Mouse (Mus musculus) stomach, embryonic 16.5 days (tissue): ENCODE measurements around the gene Ubiad1. TPM values are rescaled to one million over a fixed set of nuclear protein-coding genes. Genes with fewer than 3 reads are reported as not detected.

ENCODE experiments used
- ATAC-seq: fragments of 200-750 bp; cut with Nextera tagmentation; 2 replicates; pipeline ENCODE4 v1.8.0; 2017; ENCODE audit warnings: moderate number of reproducible peaks, moderate TSS enrichment; ENCODE audit not compliant: insufficient read depth, low FRiP score
- H3K27ac ChIP-seq: fragments of 300-500 bp; sonication (generic); 2 replicates; pipeline ENCODE4 v1.5.1; 2014; ENCODE audit warnings: low read length
- H3K27me3 ChIP-seq: fragments of 300-500 bp; sonication (generic); 2 replicates; pipeline ENCODE4 v1.6.1; 2014; ENCODE audit warnings: low read length, control low read depth, mixed read lengths; ENCODE audit not compliant: control insufficient read depth, insufficient read depth
- H3K36me3 ChIP-seq: fragments of 300-500 bp; sonication (generic); 2 replicates; pipeline ENCODE4 v1.6.1; 2014; ENCODE audit warnings: low read length; ENCODE audit not compliant: control insufficient read depth, insufficient read depth
- H3K4me1 ChIP-seq: fragments of 300-500 bp; sonication (generic); 2 replicates; pipeline ENCODE4 v1.6.1; 2014; ENCODE audit warnings: low read length, control low read depth, mixed read lengths; ENCODE audit not compliant: control insufficient read depth, insufficient read depth
- H3K4me2 ChIP-seq: fragments of 300-500 bp; sonication (generic); 2 replicates; pipeline ENCODE4 v1.6.1; 2014; ENCODE audit warnings: low read depth, low read length, mixed read lengths
- H3K4me3 ChIP-seq: fragments of 300-500 bp; sonication (generic); replicated peaks from 2 replicates; pipeline ENCODE4 v1.5.1; 2014; ENCODE audit warnings: mild to moderate bottlenecking, low read length
- H3K9ac ChIP-seq: fragments of 300-500 bp; sonication (generic); 2 replicates; pipeline ENCODE4 v1.6.1; 2014; ENCODE audit warnings: low read length
- H3K9me3 ChIP-seq: fragments of 300-500 bp; sonication (generic); replicated peaks from 2 replicates; pipeline ENCODE4 v1.6.1; 2016; ENCODE audit warnings: low read length, control low read depth; ENCODE audit not compliant: control insufficient read depth
- WGBS: fragments of 180-500 bp; shearing (Covaris S2); extraction: QIAGEN DNeasy Blood & Tissue Kit; methylation state at CpG from one replicate; pipeline ENCODE4 v1.1.7; 2014; 5-methylcytosine and 5-hydroxymethylcytosine counted together
- polyA plus RNA-seq: library from polyadenylated mRNA; unstranded; fragments of >200 nt; fragmentation: Nextera tagmentation; extraction: Ambion mirVana; gene quantifications from 2 replicates; pipeline ENCODE4 v1.2.1, GENCODE M21; 2015

Ubiad1 gene
- polyA plus RNA-seq, 1 experiment from 2014 or later, result 20.0 TPM

GRCm38 (mm10) chr4:148417559-148417958 lies 27.0 kb downstream of the Ubiad1 start:
- H3K4me3 ChIP-seq, result no peak overlapping the region
- WGBS, result 63% methylated on average over 6 of the region's 6 CpGs
- no peaks in the 10 kb centered on the region for H3K9me3 ChIP-seq
- no peak overlapping the region for H3K4me2 ChIP-seq
- no peak for ATAC-seq
- H3K27me3 ChIP-seq, result peaks cover 19% of the 10 kb centered on the region
- no peaks in the 10 kb centered on the region for H3K36me3 ChIP-seq
- no peak overlapping the region for H3K9ac ChIP-seq
- H3K27ac ChIP-seq, result no peak overlapping the region
- H3K4me1 ChIP-seq, result no peaks in the 10 kb centered on the region

- Histone ChIP-seq H3K27me3 (peaks cover 19% of the 10 kb centered on the region), H3K36me3 (no peaks in the 10 kb centered on the region), H3K4me1 (no peaks in the 10 kb centered on the region), H3K27ac (no peak overlapping the region), H3K9me3 (no peaks in the 10 kb centered on the region), H3K4me2 (no peak overlapping the region), H3K4me3 (no peak overlapping the region), H3K9ac (no peak overlapping the region)
- WGBS, result 40% methylated on average over 11 of the region's 11 CpGs
- no peak for ATAC-seq
Observed at GRCm38 (mm10) chr4:148417074-148417526, 27.5 kb downstream of the Ubiad1 start.

- Histone ChIP-seq H3K9me3 (no peaks in the 10 kb centered on the region), H3K4me3 (no peak overlapping the region), H3K9ac (no peak overlapping the region), H3K4me2 (no peak overlapping the region), H3K4me1 (no peaks in the 10 kb centered on the region), H3K27ac (no peak overlapping the region), H3K36me3 (no peaks in the 10 kb centered on the region), H3K27me3 (peaks cover 19% of the 10 kb centered on the region)
- 10% methylated on average over 16 of the region's 16 CpGs for WGBS
- ATAC-seq, result no peak
Observed at GRCm38 (mm10) chr4:148415575-148415974, 29.0 kb downstream of the Ubiad1 start.

GRCm38 (mm10) chr4:148408256-148408975 lies 36.2 kb downstream of the Ubiad1 start:
- H3K27me3 ChIP-seq, result peaks cover 32% of the 10 kb centered on the region
- no peak overlapping the region for H3K4me3 ChIP-seq
- no peak for ATAC-seq
- H3K4me1 ChIP-seq, result peaks cover 7% of the 10 kb centered on the region; the same call in 1 of the 2 replicates
- no peak overlapping the region for H3K4me2 ChIP-seq
- H3K9ac ChIP-seq, result no peak overlapping the region
- no peak overlapping the region for H3K27ac ChIP-seq
- H3K9me3 ChIP-seq, result no peaks in the 10 kb centered on the region
- H3K36me3 ChIP-seq, result no peaks in the 10 kb centered on the region
- 66% methylated on average over 10 of the region's 10 CpGs for WGBS

- Histone ChIP-seq H3K27me3 (peaks cover 40% of the 10 kb centered on the region), H3K4me2 (no peak overlapping the region), H3K4me1 (peaks cover 7% of the 10 kb centered on the region; the same call in 1 of the 2 replicates), H3K9me3 (no peaks in the 10 kb centered on the region), H3K9ac (no peak overlapping the region), H3K27ac (no peak overlapping the region), H3K4me3 (no peak overlapping the region), H3K36me3 (no peaks in the 10 kb centered on the region)
- WGBS, result 11% methylated on average over 13 of the region's 13 CpGs
- no peak for ATAC-seq
Observed at GRCm38 (mm10) chr4:148405255-148405788, 39.2 kb downstream of the Ubiad1 start.

- Histone ChIP-seq H3K27me3 (peaks cover 40% of the 10 kb centered on the region), H3K9ac (no peak overlapping the region), H3K27ac (no peak overlapping the region), H3K4me3 (no peak overlapping the region), H3K4me2 (no peak overlapping the region), H3K9me3 (no peaks in the 10 kb centered on the region), H3K4me1 (peaks cover 7% of the 10 kb centered on the region; the same call in 1 of the 2 replicates), H3K36me3 (no peaks in the 10 kb centered on the region)
- whole genome bisulfite sequencing, result 4% methylated on average over 11 of the region's 11 CpGs
- ATAC-seq, result no peak
Observed at GRCm38 (mm10) chr4:148404748-148405147, 39.8 kb downstream of the Ubiad1 start.

- no peaks in the 10 kb centered on the region for H3K9me3 ChIP-seq
- H3K4me3 ChIP-seq, result no peak overlapping the region
- no peaks in the 10 kb centered on the region for H3K36me3 ChIP-seq
- H3K9ac ChIP-seq, result no peak overlapping the region
- WGBS, result 19% methylated on average over 12 of the region's 12 CpGs
- peaks cover 7% of the 10 kb centered on the region; the same call in 1 of the 2 replicates for H3K4me1 ChIP-seq
- ATAC-seq, result no peak
- peaks cover 40% of the 10 kb centered on the region for H3K27me3 ChIP-seq
- H3K4me2 ChIP-seq, result no peak overlapping the region
- H3K27ac ChIP-seq, result no peak overlapping the region
Observed at GRCm38 (mm10) chr4:148403402-148403801, 41.2 kb downstream of the Ubiad1 start.

GRCm38 (mm10) chr4:148399437-148400094 lies 45.0 kb downstream of the Ubiad1 start:
- 66% methylated on average over 9 of the region's 9 CpGs for WGBS

More at GRCm38 (mm10) chr4:148399437-148400094, 45.0 kb downstream of the Ubiad1 start:
- Histone ChIP-seq H3K9ac (no peak overlapping the region), H3K36me3 (no peaks in the 10 kb centered on the region), H3K27me3 (peaks cover 20% of the 10 kb centered on the region), H3K4me1 (peaks cover 3% of the 10 kb centered on the region; the same call in 1 of the 2 replicates), H3K4me3 (no peak overlapping the region), H3K27ac (no peak overlapping the region), H3K4me2 (no peak overlapping the region), H3K9me3 (no peaks in the 10 kb centered on the region)
- no peak for ATAC-seq
